Mouse (Mus musculus) frontal cortex, adult (tissue): ENCODE data around the gene Rbms3.

Experiments used
- ATAC-seq: cut with Nextera tagmentation; 2 replicates; pipeline ENCODE4 v1.9.2; 2017; ENCODE audit warnings: mild to moderate bottlenecking, moderate library complexity, mixed read lengths; ENCODE audit not compliant: low TSS enrichment

Rbms3 gene

DNA sequence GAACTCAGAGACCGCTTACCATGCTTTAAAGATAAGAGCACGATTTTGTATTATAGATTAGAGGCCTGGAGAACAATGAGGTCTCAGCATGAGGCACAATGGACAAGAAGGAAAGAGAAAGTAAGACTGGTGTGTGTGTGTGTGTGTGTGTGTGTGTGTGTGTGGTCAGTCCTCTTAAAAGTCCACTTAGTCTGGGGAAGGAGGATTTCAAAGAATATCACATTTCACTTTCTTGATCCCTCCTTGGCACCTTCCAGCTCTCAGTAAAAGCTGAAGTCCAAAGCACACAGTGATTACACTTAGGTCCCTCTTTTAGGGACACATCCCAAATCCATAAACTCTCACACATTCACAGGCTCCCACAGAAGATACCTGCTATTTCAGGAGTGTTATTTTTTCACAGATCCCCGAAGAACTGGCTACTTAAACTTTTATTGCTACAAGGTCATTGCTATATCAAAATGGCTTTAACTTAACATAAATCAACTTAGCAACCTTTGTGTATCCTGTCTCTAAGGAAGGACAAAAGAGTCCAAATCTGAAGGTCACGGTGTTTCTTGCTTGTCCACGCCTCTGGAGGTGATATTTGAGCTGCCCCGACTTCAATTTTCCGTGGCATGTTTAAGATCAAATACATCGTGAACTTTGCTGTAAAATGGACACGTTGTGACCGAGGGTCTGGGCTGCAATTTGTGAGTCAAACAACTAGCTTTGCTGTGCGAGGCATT, 880.7 kb downstream of the Rbms3 start:
- no peak for ATAC-seq

DNA sequence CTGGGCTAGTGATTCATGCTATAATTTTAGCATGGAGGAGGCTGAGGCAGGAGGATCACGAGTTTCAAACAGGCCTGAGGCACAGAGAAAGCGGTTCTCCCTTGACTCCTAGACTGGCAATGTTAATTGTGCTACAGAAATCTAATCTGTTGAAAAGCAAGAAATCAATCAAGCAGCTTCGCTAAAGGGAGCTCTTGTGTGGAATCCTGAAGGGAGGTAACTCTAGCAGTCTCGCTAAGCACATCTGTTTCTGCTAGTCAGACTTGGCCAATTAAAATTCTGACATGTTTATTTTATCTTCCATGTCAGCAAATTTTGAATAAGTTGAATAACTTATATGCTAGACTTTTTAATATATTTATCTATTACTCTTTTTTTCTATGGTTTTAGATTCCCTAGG, 881.4 kb downstream of the Rbms3 start:
- no peak for ATAC-seq

GRCm38 (mm10) chr9:116746871-116747270, 882.8 kb downstream of the Rbms3 start:
- no peak for ATAC-seq

- no peak for ATAC-seq
Measured at GRCm38 (mm10) chr9:116737786-116738185, 891.9 kb downstream of the Rbms3 start.

- no peak for ATAC-seq
Measured at GRCm38 (mm10) chr9:116729172-116729571, 900.5 kb downstream of the Rbms3 start.

DNA sequence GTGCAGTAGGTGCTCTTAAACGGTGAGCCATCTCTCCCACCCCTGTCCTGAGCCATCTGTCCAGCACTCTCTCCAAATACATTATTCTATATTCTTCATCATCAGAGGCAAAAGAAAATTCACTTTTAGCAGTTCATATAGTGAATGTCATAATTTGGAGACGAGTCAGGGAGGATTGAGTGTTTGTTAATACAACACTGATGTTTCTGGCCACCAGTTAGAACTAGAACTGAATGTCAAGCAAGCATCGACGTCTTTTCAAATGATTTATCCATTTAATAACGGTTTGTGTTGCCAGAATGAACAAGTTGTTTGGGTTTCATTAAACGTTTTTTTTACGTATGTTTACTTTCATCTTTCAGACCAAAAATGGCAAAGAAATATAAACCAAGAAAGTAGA, 901.1 kb downstream of the Rbms3 start:
- no peak for ATAC-seq

DNA sequence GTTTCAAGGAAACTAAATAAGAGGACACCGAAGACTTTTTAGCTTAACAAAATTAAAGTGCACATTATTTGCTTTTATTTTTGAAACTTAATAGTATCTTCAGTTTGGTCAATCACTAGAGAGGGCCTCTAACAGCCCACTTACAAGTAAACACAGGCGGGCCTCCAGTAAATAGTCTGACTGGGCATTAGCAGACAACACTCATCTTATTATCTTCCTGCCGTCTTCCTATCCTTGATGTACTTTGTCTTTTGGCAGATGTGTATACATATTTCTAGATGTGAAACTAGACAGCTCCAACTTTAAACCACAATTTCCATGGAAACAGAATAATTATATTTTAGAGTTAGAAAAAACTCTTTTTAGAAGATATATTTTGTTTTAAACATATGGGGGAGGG, 901.6 kb downstream of the Rbms3 start:
- no peak for ATAC-seq

DNA sequence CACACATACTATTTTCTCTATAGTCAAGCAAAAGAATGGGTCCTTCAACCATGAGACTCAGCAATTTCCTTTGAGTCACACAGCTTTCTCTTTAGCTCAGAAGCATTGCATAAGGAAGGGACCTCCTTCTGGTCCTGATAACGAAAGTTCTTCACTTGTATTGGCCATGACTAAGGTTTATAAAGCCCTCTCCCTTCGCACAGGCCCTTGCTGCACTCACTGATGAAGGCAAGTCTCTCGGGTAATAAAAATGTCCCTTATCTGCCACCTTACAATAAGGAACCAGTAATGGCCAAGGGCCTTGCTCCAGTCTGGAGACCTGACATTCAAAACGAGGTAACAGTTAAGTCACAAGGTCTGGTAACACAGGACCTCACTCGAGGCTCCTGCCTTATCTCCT, 905.1 kb downstream of the Rbms3 start:
- no peak for ATAC-seq

DNA sequence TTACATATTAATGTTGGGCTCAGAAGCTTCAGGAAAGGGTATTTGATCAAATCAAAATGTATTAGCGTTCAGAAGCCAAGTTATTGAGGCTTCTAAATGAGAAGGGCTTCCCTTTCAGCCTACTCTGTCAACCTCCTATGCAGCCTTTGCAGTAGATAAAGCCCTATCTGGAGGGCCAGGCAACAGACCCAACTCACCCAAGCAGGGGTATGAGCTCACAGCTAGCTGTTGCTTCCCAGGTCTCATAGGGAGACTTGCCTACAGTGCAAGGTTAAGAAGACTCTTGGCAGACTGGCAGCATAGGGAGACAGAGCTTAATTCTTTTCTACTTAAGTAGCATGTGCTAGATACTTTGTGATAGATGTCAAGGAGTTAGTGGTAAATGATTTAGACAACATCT, 926.6 kb downstream of the Rbms3 start:
- ATAC-seq, result no peak

- no peak for ATAC-seq
Measured at GRCm38 (mm10) chr9:116702611-116703010, 927.1 kb downstream of the Rbms3 start.

- ATAC-seq, result 0 out of 2 replicates have a peak, but pooled peaks have one; percentile 34
Measured at GRCm38 (mm10) chr9:116701511-116702179, 928.1 kb downstream of the Rbms3 start.

- ATAC-seq, result no peak
Measured at GRCm38 (mm10) chr9:116688615-116689014, 941.1 kb downstream of the Rbms3 start.

DNA sequence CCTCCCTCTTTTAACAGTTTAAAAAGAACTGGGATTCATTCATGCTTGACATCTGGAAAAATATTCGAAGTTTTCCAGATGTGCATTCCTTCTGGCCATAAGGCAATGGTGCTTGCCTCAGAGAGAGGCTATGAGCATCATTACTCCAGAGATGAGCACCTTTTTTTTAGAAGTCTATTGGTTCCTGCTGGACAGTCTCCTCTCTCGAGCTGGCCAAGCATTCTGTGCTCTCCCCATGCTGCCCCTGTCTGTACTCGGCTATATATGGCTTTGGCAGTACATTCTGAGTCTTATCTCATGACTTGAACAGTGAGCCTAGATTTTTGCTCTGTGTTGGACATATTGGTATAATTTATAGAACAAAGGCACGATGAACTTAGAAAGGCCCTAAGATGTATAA, 952.6 kb downstream of the Rbms3 start:
- no peak for ATAC-seq

DNA sequence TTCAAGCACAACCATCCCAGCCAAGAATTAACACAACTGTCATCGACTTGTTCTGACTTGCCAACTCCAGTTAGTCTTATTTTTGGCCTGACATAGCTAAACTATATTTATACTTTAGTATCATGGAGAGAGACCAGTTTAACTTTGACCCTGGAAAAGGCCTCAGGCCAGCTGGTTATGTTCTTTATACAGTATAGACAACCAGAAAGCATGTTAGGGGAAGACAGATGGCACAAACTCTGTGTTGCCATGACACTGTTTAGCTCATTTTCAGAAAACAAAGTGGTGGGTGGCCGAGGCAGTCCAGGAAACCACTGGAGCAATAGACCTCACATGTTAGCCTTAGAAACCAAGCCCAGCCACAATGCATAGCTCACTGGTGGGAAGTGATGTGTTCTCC, 953.3 kb downstream of the Rbms3 start:
- no peak for ATAC-seq

- ATAC-seq, result no peak
Measured at GRCm38 (mm10) chr9:116674191-116674590, 955.5 kb downstream of the Rbms3 start.

- no peak for ATAC-seq
Measured at GRCm38 (mm10) chr9:116661026-116661425, 968.7 kb downstream of the Rbms3 start.

- no peak for ATAC-seq
Measured at GRCm38 (mm10) chr9:116659936-116660335, 969.8 kb downstream of the Rbms3 start.

DNA sequence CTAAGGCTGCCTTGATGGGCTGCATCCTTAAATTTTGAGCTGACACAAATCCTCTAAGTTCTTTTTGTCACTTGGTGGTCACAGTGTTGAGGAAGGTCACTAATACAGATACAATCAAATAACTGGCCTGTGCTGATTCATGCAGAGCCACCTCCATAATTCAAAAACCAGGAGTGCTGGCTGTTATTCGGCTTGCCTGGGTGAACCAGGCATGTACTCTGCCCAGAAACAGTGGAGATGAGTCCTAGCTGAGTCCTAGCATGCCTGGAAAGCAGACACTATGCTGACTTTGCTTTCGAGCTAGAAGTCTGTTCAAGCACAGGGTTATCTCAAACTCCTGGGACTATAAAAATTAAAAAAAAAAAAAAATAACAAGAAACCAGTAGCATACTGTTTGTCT, 972.6 kb downstream of the Rbms3 start:
- ATAC-seq, result no peak

GRCm38 (mm10) chr9:116651414-116651813, 978.3 kb downstream of the Rbms3 start:
- no peak for ATAC-seq

DNA sequence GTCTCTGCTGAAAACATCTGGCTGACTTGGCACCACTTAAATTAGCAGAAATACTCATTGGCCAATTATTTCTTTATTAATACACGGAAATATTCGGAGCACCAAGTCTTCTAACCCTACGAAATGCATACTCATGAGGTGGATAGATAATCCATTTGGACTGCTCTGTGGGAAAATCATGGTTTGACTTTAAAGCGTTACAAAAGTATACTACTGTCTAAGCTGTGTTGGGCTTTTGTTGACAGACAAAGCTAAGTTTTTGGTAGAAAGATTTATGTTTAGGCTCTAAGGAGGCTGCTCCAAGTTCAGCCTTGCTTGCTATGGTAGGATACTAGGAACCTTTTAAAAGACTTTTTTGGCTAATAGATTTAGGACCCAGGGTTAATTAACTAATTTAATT, 979.8 kb downstream of the Rbms3 start:
- no peak for ATAC-seq

- no peak for ATAC-seq
Measured at GRCm38 (mm10) chr9:116649086-116649792, 980.5 kb downstream of the Rbms3 start.

- ATAC-seq, result no peak
Measured at GRCm38 (mm10) chr9:116644616-116645015, 985.1 kb downstream of the Rbms3 start.

DNA sequence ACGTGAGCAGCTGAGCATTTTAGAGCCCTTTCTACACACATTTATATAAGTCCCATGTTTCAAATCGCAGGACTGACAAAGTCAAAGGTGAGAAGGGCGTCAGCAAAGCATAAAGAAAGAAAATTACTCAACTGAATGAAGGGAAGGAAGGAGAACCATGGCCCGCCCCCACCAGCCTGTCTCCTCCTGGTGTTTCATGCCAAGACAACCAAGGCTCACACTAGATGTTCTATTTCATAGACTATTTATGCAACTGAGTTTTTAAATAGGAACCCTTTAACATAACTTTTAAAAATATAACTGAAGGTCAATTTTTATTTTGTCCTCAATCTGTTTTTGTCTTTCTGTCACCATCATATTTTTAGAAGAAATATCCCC, 989.4 kb downstream of the Rbms3 start:
- ATAC-seq, result peak; percentile 70
